Mouse (Mus musculus): ENCODE data around the gene Snx4. TPM values are rescaled to one million over a fixed set of nuclear protein-coding genes. Genes with fewer than 3 reads are reported as not detected.

Gene Snx4
- polyA plus RNA-seq, 1 experiment = 40.3 TPM

GRCm38 (mm10) chr16:33318059-33318458 lies 66.8 kb downstream of the Snx4 start:
- no peak for TF ChIP-seq POLR2A (IDR thresholded peaks at IDR 0.05; ENCODE audit: borderline replicate concordance, extremely low read depth, insufficient read depth, insufficient read length, poor library complexity, severe bottlenecking)
- no peak for TF ChIP-seq CTCF (IDR thresholded peaks at IDR 0.05; ENCODE audit: borderline replicate concordance, extremely low read depth, insufficient read depth, insufficient read length)
- no peak for DNase-seq (ENCODE audit: low read depth)

- TF ChIP-seq CTCF (IDR thresholded peaks at IDR 0.05; ENCODE audit: borderline replicate concordance, extremely low read depth, insufficient read depth, insufficient read length) (no peak), POLR2A (IDR thresholded peaks at IDR 0.05; ENCODE audit: borderline replicate concordance, extremely low read depth, insufficient read depth, insufficient read length, poor library complexity, severe bottlenecking) (no peak)
- DNase-seq (ENCODE audit: low read depth) = peak; percentile 89
Observed at GRCm38 (mm10) chr16:33325704-33326455, 74.6 kb downstream of the Snx4 start.

GRCm38 (mm10) chr16:33326589-33326988 lies 75.3 kb downstream of the Snx4 start:
- DNase-seq (ENCODE audit: low read depth) = peak; percentile 64
- TF ChIP-seq POLR2A (IDR thresholded peaks at IDR 0.05; ENCODE audit: borderline replicate concordance, extremely low read depth, insufficient read depth, insufficient read length, poor library complexity, severe bottlenecking) = no peak
- no peak for TF ChIP-seq CTCF (IDR thresholded peaks at IDR 0.05; ENCODE audit: borderline replicate concordance, extremely low read depth, insufficient read depth, insufficient read length)

- peak; percentile 70 for DNase-seq (ENCODE audit: low read depth)
- TF ChIP-seq POLR2A (IDR thresholded peaks at IDR 0.05; ENCODE audit: borderline replicate concordance, extremely low read depth, insufficient read depth, insufficient read length, poor library complexity, severe bottlenecking) (no peak), CTCF (IDR thresholded peaks at IDR 0.05; ENCODE audit: borderline replicate concordance, extremely low read depth, insufficient read depth, insufficient read length) (no peak)
Observed at GRCm38 (mm10) chr16:33327101-33327500, 75.9 kb downstream of the Snx4 start.

GRCm38 (mm10) chr16:33333015-33333414 lies 81.8 kb downstream of the Snx4 start:
- DNase-seq (ENCODE audit: low read depth) = no peak
- TF ChIP-seq POLR2A (IDR thresholded peaks at IDR 0.05; ENCODE audit: borderline replicate concordance, extremely low read depth, insufficient read depth, insufficient read length, poor library complexity, severe bottlenecking) = no peak
- TF ChIP-seq CTCF (IDR thresholded peaks at IDR 0.05; ENCODE audit: borderline replicate concordance, extremely low read depth, insufficient read depth, insufficient read length) = no peak

GRCm38 (mm10) chr16:33337177-33337576 lies 85.9 kb downstream of the Snx4 start:
- DNase-seq (ENCODE audit: low read depth) = peak; percentile 89
- TF ChIP-seq CTCF (IDR thresholded peaks at IDR 0.05; ENCODE audit: borderline replicate concordance, extremely low read depth, insufficient read depth, insufficient read length) = peak; percentile 61
- no peak for TF ChIP-seq POLR2A (IDR thresholded peaks at IDR 0.05; ENCODE audit: borderline replicate concordance, extremely low read depth, insufficient read depth, insufficient read length, poor library complexity, severe bottlenecking)

- no peak for TF ChIP-seq POLR2A (IDR thresholded peaks at IDR 0.05; ENCODE audit: borderline replicate concordance, extremely low read depth, insufficient read depth, insufficient read length, poor library complexity, severe bottlenecking)
- DNase-seq (ENCODE audit: low read depth) = no peak
Observed at GRCm38 (mm10) chr16:33337681-33338080, 86.4 kb downstream of the Snx4 start.

GRCm38 (mm10) chr16:33338492-33338891 lies 87.2 kb downstream of the Snx4 start:
- TF ChIP-seq CTCF (IDR thresholded peaks at IDR 0.05; ENCODE audit: borderline replicate concordance, extremely low read depth, insufficient read depth, insufficient read length) (no peak), POLR2A (IDR thresholded peaks at IDR 0.05; ENCODE audit: borderline replicate concordance, extremely low read depth, insufficient read depth, insufficient read length, poor library complexity, severe bottlenecking) (no peak)
- DNase-seq (ENCODE audit: low read depth) = peak; percentile 17

- DNase-seq (ENCODE audit: low read depth) = no peak
- TF ChIP-seq POLR2A (IDR thresholded peaks at IDR 0.05; ENCODE audit: borderline replicate concordance, extremely low read depth, insufficient read depth, insufficient read length, poor library complexity, severe bottlenecking) (no peak), CTCF (IDR thresholded peaks at IDR 0.05; ENCODE audit: borderline replicate concordance, extremely low read depth, insufficient read depth, insufficient read length) (no peak)
Observed at GRCm38 (mm10) chr16:33339476-33339875, 88.2 kb downstream of the Snx4 start.

- TF ChIP-seq CTCF (IDR thresholded peaks at IDR 0.05; ENCODE audit: borderline replicate concordance, extremely low read depth, insufficient read depth, insufficient read length) (no peak), POLR2A (IDR thresholded peaks at IDR 0.05; ENCODE audit: borderline replicate concordance, extremely low read depth, insufficient read depth, insufficient read length, poor library complexity, severe bottlenecking) (no peak)
- DNase-seq (ENCODE audit: low read depth) = no peak
Observed at GRCm38 (mm10) chr16:33342356-33342755, 91.1 kb downstream of the Snx4 start.

GRCm38 (mm10) chr16:33343106-33343505 lies 91.9 kb downstream of the Snx4 start:
- TF ChIP-seq CTCF (IDR thresholded peaks at IDR 0.05; ENCODE audit: borderline replicate concordance, extremely low read depth, insufficient read depth, insufficient read length) (no peak), POLR2A (IDR thresholded peaks at IDR 0.05; ENCODE audit: borderline replicate concordance, extremely low read depth, insufficient read depth, insufficient read length, poor library complexity, severe bottlenecking) (no peak)
- no peak for DNase-seq (ENCODE audit: low read depth)

- DNase-seq (ENCODE audit: low read depth) = no peak
- TF ChIP-seq POLR2A (IDR thresholded peaks at IDR 0.05; ENCODE audit: borderline replicate concordance, extremely low read depth, insufficient read depth, insufficient read length, poor library complexity, severe bottlenecking) (no peak), CTCF (IDR thresholded peaks at IDR 0.05; ENCODE audit: borderline replicate concordance, extremely low read depth, insufficient read depth, insufficient read length) (no peak)
Observed at GRCm38 (mm10) chr16:33343601-33344000, 92.4 kb downstream of the Snx4 start.
